Mouse (Mus musculus) testis, adult 2 months (tissue): Measurements from ENCODE around the gene Nfix. TPM values are rescaled to one million over a fixed set of nuclear protein-coding genes. Genes with fewer than 3 reads are reported as not detected.

Experiments
- H3K27ac ChIP-seq: fragments of 200-500 bp; 2 replicates; pipeline ENCODE4 v1.5.1; 2012; ENCODE audit warnings: low read depth, low read length; ENCODE audit not compliant: control insufficient read depth, insufficient read depth
- H3K27me3 ChIP-seq: fragments of 200-500 bp; 2 replicates; pipeline ENCODE4 v1.6.1; 2012; ENCODE audit warnings: mild to moderate bottlenecking, low read length, moderate library complexity; ENCODE audit not compliant: control insufficient read depth, insufficient read depth
- H3K36me3 ChIP-seq: fragments of 200-500 bp; 2 replicates; pipeline ENCODE4 v1.6.1; 2012; ENCODE audit warnings: mild to moderate bottlenecking, low read length; ENCODE audit not compliant: control insufficient read depth, insufficient read depth
- H3K4me1 ChIP-seq: fragments of 200-500 bp; 2 replicates; pipeline ENCODE4 v1.6.1; 2012; ENCODE audit warnings: low read length; ENCODE audit not compliant: control insufficient read depth, insufficient read depth
- H3K4me3 ChIP-seq: fragments of 200-500 bp; 2 replicates; pipeline ENCODE4 v1.5.1; 2012; ENCODE audit warnings: low read depth, mild to moderate bottlenecking, low read length, moderate library complexity, mixed read lengths; ENCODE audit not compliant: control insufficient read depth
- CTCF ChIP-seq: fragments of 200-500 bp; IDR thresholded peaks from 2 replicates; pipeline ENCODE4 v1.5.1; 2012; ENCODE audit warnings: low read depth, mild to moderate bottlenecking, inconsistent platforms, low read length, moderate library complexity; ENCODE audit not compliant: control insufficient read depth, insufficient read depth, insufficient replicate concordance
- POLR2A ChIP-seq: fragments of 200-500 bp; IDR thresholded peaks from 2 replicates; pipeline ENCODE4 v1.6.1; 2012; ENCODE audit warnings: low read depth, mild to moderate bottlenecking, inconsistent platforms, low read length, moderate library complexity; ENCODE audit not compliant: control insufficient read depth
- polyA plus RNA-seq: library from polyadenylated mRNA; depleted of rRNA; stranded (reverse); fragments of >200 nt; gene quantifications from 2 replicates; pipeline ENCODE4 v1.2.3, GENCODE M21; 2012

Nfix gene
- polyA plus RNA-seq, 1 experiment, result 5.0 TPM

DNA sequence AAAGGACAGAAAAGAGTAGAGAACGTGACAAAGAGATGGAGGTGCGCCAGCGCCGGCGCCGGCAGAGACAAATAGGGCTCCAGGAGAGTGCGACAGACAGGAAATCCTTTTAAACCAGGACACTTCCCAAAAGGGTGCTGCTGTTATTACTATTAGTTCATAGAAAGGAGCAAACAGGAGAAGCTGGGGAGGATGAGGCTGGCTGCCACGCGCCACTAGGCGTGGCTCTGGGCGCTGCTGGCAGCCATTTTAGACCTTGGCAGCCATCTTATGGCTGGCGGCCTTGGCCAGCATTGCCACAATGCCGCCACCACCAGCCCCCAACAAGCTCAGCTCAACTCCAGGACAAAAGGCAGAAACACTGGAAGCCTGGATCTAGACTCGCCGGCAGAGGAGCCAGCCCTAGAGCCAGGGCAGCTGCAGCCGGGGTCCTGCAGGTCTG, 70.2 kb downstream of the Nfix start:
- Histone ChIP-seq H3K27ac (no peak overlapping the region; the same call in 1 of the 2 replicates), H3K4me1 (peaks cover 10% of the 10 kb centered on the region), H3K27me3 (no peaks in the 10 kb centered on the region), H3K4me3 (peak overlapping the region; percentile 59), H3K36me3 (no peaks in the 10 kb centered on the region)
- no peak for TF ChIP-seq POLR2A
- TF ChIP-seq CTCF, result no peak

GRCm38 (mm10) chr8:84728474-84728873, 71.7 kb downstream of the Nfix start:
- Histone ChIP-seq H3K4me1 (peaks cover 12% of the 10 kb centered on the region), H3K36me3 (no peaks in the 10 kb centered on the region), H3K27me3 (no peaks in the 10 kb centered on the region), H3K27ac (no peak overlapping the region), H3K4me3 (no peak overlapping the region)
- no peak for TF ChIP-seq CTCF
- TF ChIP-seq POLR2A, result no peak

GRCm38 (mm10) chr8:84725941-84726259, 74.2 kb downstream of the Nfix start:
- H3K4me1 ChIP-seq, result peaks cover 13% of the 10 kb centered on the region
- H3K4me3 ChIP-seq, result no peak overlapping the region
- no peaks in the 10 kb centered on the region for H3K27me3 ChIP-seq
- 0 out of 2 replicates have a peak, but pooled peaks have one; percentile 32 for TF ChIP-seq CTCF
- TF ChIP-seq POLR2A, result no peak
- H3K36me3 ChIP-seq, result no peaks in the 10 kb centered on the region
- H3K27ac ChIP-seq, result 0 out of 2 replicates have a peak overlapping the region, but pooled peaks have one; percentile 27

GRCm38 (mm10) chr8:84725246-84725940, 74.8 kb downstream of the Nfix start:
- H3K36me3 ChIP-seq, result no peaks in the 10 kb centered on the region
- H3K27me3 ChIP-seq, result no peaks in the 10 kb centered on the region
- H3K4me3 ChIP-seq, result no peak overlapping the region
- no peak for TF ChIP-seq CTCF
- no peak for TF ChIP-seq POLR2A
- H3K4me1 ChIP-seq, result peaks cover 10% of the 10 kb centered on the region
- H3K27ac ChIP-seq, result 0 out of 2 replicates have a peak overlapping the region, but pooled peaks have one; percentile 27

DNA sequence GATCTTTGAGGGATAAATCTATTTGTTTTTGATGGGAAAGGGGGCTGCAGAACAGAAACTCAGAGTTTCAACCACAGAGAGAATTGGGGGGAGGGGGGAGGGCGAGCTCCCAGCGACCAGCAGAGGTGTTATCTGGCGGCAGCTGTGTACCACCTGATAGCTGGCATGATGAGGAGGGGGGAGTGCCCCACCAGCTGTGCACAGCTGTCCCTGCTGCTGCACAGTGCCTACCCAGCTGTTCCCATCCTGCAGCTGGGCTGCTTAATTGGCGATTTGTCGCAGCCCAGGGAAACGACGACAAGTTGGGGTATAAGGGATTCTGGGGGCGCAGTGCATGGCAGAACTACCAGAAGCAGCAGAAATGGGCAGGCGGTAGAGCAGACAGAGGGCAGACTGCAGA, 75.5 kb downstream of the Nfix start:
- Histone ChIP-seq H3K4me3 (no peak overlapping the region), H3K27me3 (no peaks in the 10 kb centered on the region), H3K36me3 (no peaks in the 10 kb centered on the region), H3K27ac (no peak overlapping the region), H3K4me1 (peaks cover 9% of the 10 kb centered on the region)
- TF ChIP-seq POLR2A (no peak), CTCF (no peak)

DNA sequence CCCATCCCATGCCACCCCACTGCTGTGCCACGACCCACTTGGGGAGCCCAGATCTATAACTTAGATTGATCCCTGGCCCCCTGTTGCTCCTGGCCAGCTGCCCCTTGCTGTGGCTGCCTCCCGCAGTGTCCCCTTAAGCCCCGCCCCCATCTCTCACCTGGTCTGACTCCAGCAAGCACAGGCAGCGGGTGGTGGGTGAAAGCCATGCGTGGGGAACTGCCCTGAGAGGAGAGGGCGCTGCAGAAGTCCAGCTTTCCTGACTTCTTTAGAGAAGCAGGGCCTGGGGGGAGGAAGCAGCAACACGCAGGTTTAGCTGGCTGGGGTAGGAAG, 76.6 kb downstream of the Nfix start:
- Histone ChIP-seq H3K4me3 (no peak overlapping the region), H3K27ac (peak overlapping the region; percentile 26; the same call in 1 of the 2 replicates), H3K36me3 (no peaks in the 10 kb centered on the region), H3K4me1 (peaks cover 9% of the 10 kb centered on the region), H3K27me3 (no peaks in the 10 kb centered on the region)
- TF ChIP-seq POLR2A (no peak), CTCF (no peak)

DNA sequence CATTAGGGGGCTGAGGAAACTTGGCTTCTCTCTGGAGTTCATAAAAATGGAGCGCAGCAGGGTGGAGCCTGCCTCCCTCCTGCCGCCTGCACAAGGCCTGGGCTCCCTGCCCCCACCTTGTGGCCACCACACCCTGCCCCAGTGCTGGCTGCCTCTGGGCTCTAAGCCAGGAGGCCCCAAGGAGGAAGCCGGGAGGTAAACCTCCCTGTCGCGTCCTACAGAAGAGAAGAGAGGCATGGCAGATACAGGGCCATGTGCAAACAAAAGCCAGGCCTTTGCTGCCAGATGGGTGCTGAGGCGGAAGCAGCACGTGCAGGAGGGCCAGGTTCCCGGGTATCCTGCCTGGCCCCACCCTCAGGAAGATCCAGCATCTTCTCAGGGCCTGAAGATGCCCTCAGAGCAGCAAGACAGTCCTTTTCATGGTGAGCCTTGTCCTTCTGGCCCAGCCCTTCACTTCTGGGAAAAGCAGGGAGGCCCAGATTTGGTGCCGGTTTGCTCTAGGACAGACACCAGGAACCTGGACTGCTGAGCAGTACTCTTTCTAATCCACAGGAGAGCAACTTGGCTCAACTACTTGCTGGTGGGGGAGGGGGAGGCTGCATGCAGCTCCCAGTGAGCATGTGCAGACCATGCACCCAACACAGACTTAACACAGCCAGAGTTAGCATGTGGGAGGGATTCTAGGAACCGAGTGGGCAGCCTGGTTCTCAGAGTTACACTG, 77.1 kb downstream of the Nfix start, which contains the start of gene G430095P16Rik:
TSS of gene G430095P16Rik (plus strand) at position 158 of the 721 bp plus-strand sequence.
- peaks cover 9% of the 10 kb centered on the region for H3K4me1 ChIP-seq
- no peak within 1 kb of the TSS for H3K4me3 ChIP-seq
- H3K27ac ChIP-seq, result peak within 1 kb of the TSS; percentile 51
- H3K27me3 ChIP-seq, result no peaks in the 10 kb centered on the region
- no peak for TF ChIP-seq CTCF
- no peak for TF ChIP-seq POLR2A
- no peaks in the 10 kb centered on the region for H3K36me3 ChIP-seq
